Mouse (Mus musculus) heart, postnatal 0 days (tissue): ENCODE data around the gene Ppif.

Experiments
- CTCF ChIP-seq: IDR thresholded peaks from 2 replicates; pipeline ENCODE4 v1.5.1; 2016; ENCODE audit warnings: antibody characterized with exemption, control low read depth, low read depth
- EP300 ChIP-seq: IDR thresholded peaks from 2 replicates; pipeline ENCODE4 v1.6.1; 2016; ENCODE audit warnings: antibody characterized with exemption, low read depth

DNA sequence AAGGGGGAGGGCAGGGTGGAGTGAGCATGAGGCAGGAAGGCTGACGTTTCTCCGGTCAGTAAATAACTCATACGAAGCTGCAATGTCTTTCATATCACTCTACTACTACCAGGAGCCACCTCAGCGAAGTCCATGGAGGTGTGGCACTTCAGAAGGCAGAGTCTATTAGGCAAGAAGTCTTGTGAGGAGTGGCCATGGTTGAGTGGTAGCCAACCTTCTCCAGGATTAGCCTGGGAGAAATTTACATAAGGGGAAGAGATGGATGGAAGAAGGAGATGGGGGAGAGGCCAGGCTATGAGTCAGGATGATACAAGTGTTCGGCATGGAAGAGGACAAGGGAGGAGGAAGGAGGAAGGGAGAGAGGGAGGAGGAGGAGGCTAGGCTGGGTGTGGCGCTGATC is 11.9 kb upstream of the Ppif start:
- TF ChIP-seq CTCF (no peak), EP300 (no peak)
